Mouse (Mus musculus): Measurements from ENCODE around the gene Scn1b. TPM values are rescaled to one million over a fixed set of nuclear protein-coding genes. Genes with fewer than 3 reads are reported as not detected.

Gene Scn1b
- polyA plus RNA-seq, 1 experiment from 2014 or later: 0.80 TPM

GRCm38 (mm10) chr7:31087262-31087661, 39.5 kb downstream of the Scn1b start:
- H3K9me3 ChIP-seq (replicated peaks): peaks cover 3% of the 10 kb centered on the region; the same call in 1 of the 2 replicates
- no peak for DNase-seq (ENCODE audit: low spot score)
- WGBS: 77% methylated on average over 2 of the region's 2 CpGs
- H3K4me3 ChIP-seq: no peak overlapping the region
- H3K4me1 ChIP-seq: peaks cover 24% of the 10 kb centered on the region
- H3K36me3 ChIP-seq: no peaks in the 10 kb centered on the region
- H3K27ac ChIP-seq (replicated peaks): no peak overlapping the region
- H3K27me3 ChIP-seq (ENCODE audit: low read depth, poor library complexity, severe bottlenecking): no peaks in the 10 kb centered on the region

- no peak for DNase-seq (ENCODE audit: low spot score)
- WGBS: 93% methylated on average over 9 of the region's 9 CpGs
- Histone ChIP-seq H3K27me3 (ENCODE audit: low read depth, poor library complexity, severe bottlenecking) (no peaks in the 10 kb centered on the region), H3K9me3 (replicated peaks) (peaks cover 3% of the 10 kb centered on the region; the same call in 1 of the 2 replicates), H3K27ac (replicated peaks) (0 out of 2 replicates have a peak overlapping the region, but pooled peaks have one; percentile 55), H3K4me3 (no peak overlapping the region), H3K4me1 (peaks cover 24% of the 10 kb centered on the region), H3K36me3 (no peaks in the 10 kb centered on the region)
Measured at GRCm38 (mm10) chr7:31086175-31086755, 40.5 kb downstream of the Scn1b start.

GRCm38 (mm10) chr7:31085171-31085570, 41.6 kb downstream of the Scn1b start:
- peak overlapping the region; percentile 55 for H3K27ac ChIP-seq (replicated peaks)

GRCm38 (mm10) chr7:31084140-31084539, 42.7 kb downstream of the Scn1b start:
- 72% methylated on average over 9 of the region's 9 CpGs for WGBS
- Histone ChIP-seq H3K4me1 (peaks cover 24% of the 10 kb centered on the region), H3K4me3 (no peak overlapping the region), H3K9me3 (replicated peaks) (no peaks in the 10 kb centered on the region), H3K27ac (replicated peaks) (0 out of 2 replicates have a peak overlapping the region, but pooled peaks have one; percentile 2), H3K27me3 (ENCODE audit: low read depth, poor library complexity, severe bottlenecking) (no peaks in the 10 kb centered on the region), H3K36me3 (no peaks in the 10 kb centered on the region)
- no peak for DNase-seq (ENCODE audit: low spot score)

More at GRCm38 (mm10) chr7:31085171-31085570, 41.6 kb downstream of the Scn1b start:
- no peak for DNase-seq (ENCODE audit: low spot score)
- Histone ChIP-seq H3K4me1 (peaks cover 24% of the 10 kb centered on the region), H3K9me3 (replicated peaks) (peaks cover 3% of the 10 kb centered on the region; the same call in 1 of the 2 replicates), H3K4me3 (no peak overlapping the region), H3K27me3 (ENCODE audit: low read depth, poor library complexity, severe bottlenecking) (no peaks in the 10 kb centered on the region), H3K36me3 (no peaks in the 10 kb centered on the region)
- 31% methylated on average over 3 of the region's 3 CpGs for WGBS

GRCm38 (mm10) chr7:31082831-31083588, 43.8 kb downstream of the Scn1b start:
- 56% methylated on average over 14 of the region's 14 CpGs for WGBS
- no peak for DNase-seq (ENCODE audit: low spot score)
- Histone ChIP-seq H3K27me3 (ENCODE audit: low read depth, poor library complexity, severe bottlenecking) (no peaks in the 10 kb centered on the region), H3K9me3 (replicated peaks) (no peaks in the 10 kb centered on the region), H3K36me3 (no peaks in the 10 kb centered on the region), H3K4me1 (peaks cover 24% of the 10 kb centered on the region), H3K27ac (replicated peaks) (peak overlapping the region; percentile 63), H3K4me3 (no peak overlapping the region)

GRCm38 (mm10) chr7:31082106-31082505, 44.7 kb downstream of the Scn1b start:
- H3K27me3 ChIP-seq (ENCODE audit: low read depth, poor library complexity, severe bottlenecking): no peaks in the 10 kb centered on the region
- H3K27ac ChIP-seq (replicated peaks): no peak overlapping the region
- no peaks in the 10 kb centered on the region for H3K9me3 ChIP-seq (replicated peaks)
- no peak overlapping the region for H3K4me3 ChIP-seq
- H3K36me3 ChIP-seq: no peaks in the 10 kb centered on the region
- H3K4me1 ChIP-seq: peaks cover 26% of the 10 kb centered on the region
- no peak for DNase-seq (ENCODE audit: low spot score)

GRCm38 (mm10) chr7:31081106-31081505, 45.7 kb downstream of the Scn1b start:
- no peak for DNase-seq (ENCODE audit: low spot score)
- Histone ChIP-seq H3K4me3 (no peak overlapping the region), H3K36me3 (no peaks in the 10 kb centered on the region), H3K27me3 (ENCODE audit: low read depth, poor library complexity, severe bottlenecking) (no peaks in the 10 kb centered on the region), H3K9me3 (replicated peaks) (no peaks in the 10 kb centered on the region), H3K27ac (replicated peaks) (no peak overlapping the region), H3K4me1 (peaks cover 26% of the 10 kb centered on the region)
- WGBS: 33% methylated on average over 1 of the region's 1 CpGs

GRCm38 (mm10) chr7:31080611-31081010, 46.2 kb downstream of the Scn1b start:
- no peaks in the 10 kb centered on the region for H3K36me3 ChIP-seq
- no peaks in the 10 kb centered on the region for H3K9me3 ChIP-seq (replicated peaks)
- peaks cover 24% of the 10 kb centered on the region for H3K4me1 ChIP-seq
- 47% methylated on average over 3 of the region's 3 CpGs for WGBS
- no peaks in the 10 kb centered on the region for H3K27me3 ChIP-seq (ENCODE audit: low read depth, poor library complexity, severe bottlenecking)
- no peak for DNase-seq (ENCODE audit: low spot score)
- H3K27ac ChIP-seq (replicated peaks): no peak overlapping the region
- no peak overlapping the region for H3K4me3 ChIP-seq

GRCm38 (mm10) chr7:31079670-31080069, 47.1 kb downstream of the Scn1b start:
- DNase-seq (ENCODE audit: low spot score): no peak
- Histone ChIP-seq H3K27ac (replicated peaks) (no peak overlapping the region), H3K4me3 (no peak overlapping the region), H3K36me3 (no peaks in the 10 kb centered on the region), H3K9me3 (replicated peaks) (no peaks in the 10 kb centered on the region), H3K4me1 (peaks cover 14% of the 10 kb centered on the region), H3K27me3 (ENCODE audit: low read depth, poor library complexity, severe bottlenecking) (no peaks in the 10 kb centered on the region)
- 94% methylated on average over 8 of the region's 8 CpGs for WGBS

GRCm38 (mm10) chr7:31077885-31078445, 48.8 kb downstream of the Scn1b start:
- Histone ChIP-seq H3K27ac (replicated peaks) (peak overlapping the region; percentile 2; the same call in 1 of the 2 replicates), H3K36me3 (no peaks in the 10 kb centered on the region), H3K4me1 (peaks cover 6% of the 10 kb centered on the region), H3K27me3 (ENCODE audit: low read depth, poor library complexity, severe bottlenecking) (no peaks in the 10 kb centered on the region), H3K4me3 (no peak overlapping the region), H3K9me3 (replicated peaks) (no peaks in the 10 kb centered on the region)
- DNase-seq (ENCODE audit: low spot score): no peak
- whole genome bisulfite sequencing: 48% methylated on average over 5 of the region's 5 CpGs

GRCm38 (mm10) chr7:31077470-31077869, 49.3 kb downstream of the Scn1b start:
- H3K27ac ChIP-seq (replicated peaks): peak overlapping the region; percentile 2; the same call in 1 of the 2 replicates
- H3K4me1 ChIP-seq: peaks cover 3% of the 10 kb centered on the region; the same call in 1 of the 2 replicates
- WGBS: 66% methylated on average over 6 of the region's 6 CpGs
- H3K36me3 ChIP-seq: no peaks in the 10 kb centered on the region
- H3K9me3 ChIP-seq (replicated peaks): no peaks in the 10 kb centered on the region
- no peak for DNase-seq (ENCODE audit: low spot score)
- H3K4me3 ChIP-seq: no peak overlapping the region
- H3K27me3 ChIP-seq (ENCODE audit: low read depth, poor library complexity, severe bottlenecking): no peaks in the 10 kb centered on the region

GRCm38 (mm10) chr7:31076492-31076891, 50.3 kb downstream of the Scn1b start, which contains the start of gene Fxyd3:
TSS of gene Fxyd3 (minus strand) at chr7:31076704.
- no peak for DNase-seq (ENCODE audit: low spot score)
- H3K9me3 ChIP-seq (replicated peaks): no peaks in the 10 kb centered on the region
- peak within 1 kb of the TSS; percentile 2; the same call in 1 of the 2 replicates for H3K27ac ChIP-seq (replicated peaks)
- H3K4me3 ChIP-seq: no peak within 1 kb of the TSS
- H3K4me1 ChIP-seq: peaks cover 9% of the 10 kb centered on the region
- WGBS: 67% methylated on average over 5 of the region's 5 CpGs
- H3K36me3 ChIP-seq: no peaks in the 10 kb centered on the region
- no peaks in the 10 kb centered on the region for H3K27me3 ChIP-seq (ENCODE audit: low read depth, poor library complexity, severe bottlenecking)

GRCm38 (mm10) chr7:31074713-31075069, 52.1 kb downstream of the Scn1b start:
- WGBS: 85% methylated on average over 5 of the region's 5 CpGs
- Histone ChIP-seq H3K36me3 (no peaks in the 10 kb centered on the region), H3K4me3 (no peak overlapping the region), H3K4me1 (peaks cover 9% of the 10 kb centered on the region), H3K9me3 (replicated peaks) (no peaks in the 10 kb centered on the region), H3K27me3 (ENCODE audit: low read depth, poor library complexity, severe bottlenecking) (no peaks in the 10 kb centered on the region), H3K27ac (replicated peaks) (no peak overlapping the region)
- no peak for DNase-seq (ENCODE audit: low spot score)

Data from midbrain, embryonic 10.5 days (tissue).